Mouse (Mus musculus) CH12.LX (cell line): Measurements from ENCODE around the gene Prpf19. TPM values are rescaled to one million over a fixed set of nuclear protein-coding genes. Genes with fewer than 3 reads are reported as not detected.

Experiments
- DNase-seq: peaks from one replicate; pipeline ENCODE4 v3.0.0-alpha.2; 2013; ENCODE audit errors: extremely low read depth
- H3K27ac ChIP-seq: 2 replicates; pipeline ENCODE4 v1.5.1; 2012; ENCODE audit warnings: low read depth, mild to moderate bottlenecking, control low read depth, moderate library complexity; ENCODE audit not compliant: insufficient read depth
- H3K27me3 ChIP-seq: replicated peaks from 2 replicates; pipeline ENCODE3; 2012; ENCODE audit warnings: inconsistent platforms
- H3K36me3 ChIP-seq, 2 experiments: replicated peaks in 1 of 2; 2 replicates each; pipeline versions ENCODE3 to v1.6.1; 2012; ENCODE audit warnings: inconsistent platforms in 1 of 2, low read length in 1 of 2, mild to moderate bottlenecking in 1 of 2, mixed read lengths in 1 of 2, moderate library complexity in 1 of 2; ENCODE audit not compliant: control insufficient read depth in 1 of 2, insufficient read depth in 1 of 2
- H3K4me1 ChIP-seq, 2 experiments: 2 replicates each; pipeline ENCODE4 v1.6.1; 2012; ENCODE audit warnings: inconsistent platforms in 1 of 2, moderate library complexity in 1 of 2; ENCODE audit not compliant: insufficient read depth in 2 of 2, control insufficient read depth in 1 of 2
- H3K4me2 ChIP-seq: 2 replicates; pipeline ENCODE4 v1.6.1; 2012; ENCODE audit warnings: low read depth, mild to moderate bottlenecking, control low read depth; ENCODE audit not compliant: poor library complexity, insufficient read depth, severe bottlenecking
- H3K4me3 ChIP-seq, 3 experiments: fragments of 150-350 bp in 1 of 3; sonication (generic) in 1 of 3; replicated peaks in 1 of 3; 2 replicates each; pipeline versions ENCODE3 to v1.5.1; 2011 to 2012; ENCODE audit warnings: low read depth in 2 of 3, low read length in 2 of 3, mild to moderate bottlenecking in 2 of 3, moderate library complexity in 2 of 3, control low read depth in 1 of 3, improper control_type of control experiment in 1 of 3, inconsistent platforms in 1 of 3, mixed read lengths in 1 of 3; ENCODE audit not compliant: poor library complexity in 1 of 3
- H3K79me2 ChIP-seq: replicated peaks from 2 replicates; pipeline ENCODE4 v1.6.1; 2012; ENCODE audit warnings: mild to moderate bottlenecking, moderate library complexity; ENCODE audit not compliant: control insufficient read depth, poor library complexity, insufficient read depth, severe bottlenecking; ENCODE audit errors: extremely low read depth
- H3K9ac ChIP-seq: 2 replicates; pipeline ENCODE4 v1.6.1; 2012; ENCODE audit warnings: low read depth, mild to moderate bottlenecking, control low read depth, moderate library complexity; ENCODE audit not compliant: insufficient read depth
- H3K9me3 ChIP-seq: replicated peaks from 2 replicates; pipeline ENCODE3; 2012; ENCODE audit warnings: low read length, inconsistent platforms, mixed read lengths
- BHLHE40 ChIP-seq: IDR thresholded peaks from 2 replicates; pipeline ENCODE4 v1.6.1; 2011; ENCODE audit warnings: mild to moderate bottlenecking, low read depth, low read length, improper control_type of control experiment
- CHD1 ChIP-seq: IDR thresholded peaks from 2 replicates; pipeline ENCODE4 v1.6.1; 2012; ENCODE audit warnings: low read depth, low read length, improper control_type of control experiment, inconsistent platforms
- CTCF ChIP-seq, 2 experiments: IDR thresholded peaks in 1 of 2; conservative IDR thresholded peaks in 1 of 2; 2 replicates each; pipeline ENCODE4 v1.5.1; 2011 to 2012; ENCODE audit warnings: low read depth in 2 of 2, low read length in 2 of 2, improper control_type of control experiment in 1 of 2, inconsistent platforms in 1 of 2, mild to moderate bottlenecking in 1 of 2, moderate library complexity in 1 of 2
- E2F4 ChIP-seq: IDR thresholded peaks from 2 replicates; pipeline ENCODE4 v1.6.1; 2011; ENCODE audit warnings: low read depth, low read length, improper control_type of control experiment; ENCODE audit not compliant: insufficient replicate concordance
- ELF1 ChIP-seq: IDR thresholded peaks from 2 replicates; pipeline ENCODE4 v1.6.1; 2014; ENCODE audit warnings: low read depth, mild to moderate bottlenecking, inconsistent platforms, low read length, improper control_type of control experiment
- EP300 ChIP-seq: IDR thresholded peaks from 2 replicates; pipeline ENCODE4 v1.6.1; 2011; ENCODE audit warnings: low read length, improper control_type of control experiment
- GABPA ChIP-seq: IDR thresholded peaks from 2 replicates; pipeline ENCODE4 v1.6.1; 2012; ENCODE audit warnings: low read depth, low read length, improper control_type of control experiment, inconsistent platforms; ENCODE audit not compliant: insufficient replicate concordance
- IRF4 ChIP-seq: IDR thresholded peaks from 2 replicates; pipeline ENCODE4 v1.6.1; 2014; ENCODE audit warnings: low read depth, mild to moderate bottlenecking, inconsistent platforms, low read length, improper control_type of control experiment
- JUN ChIP-seq: IDR thresholded peaks from 2 replicates; pipeline ENCODE4 v1.6.1; 2011; ENCODE audit warnings: low read depth, mild to moderate bottlenecking, low read length, improper control_type of control experiment, moderate library complexity; ENCODE audit not compliant: insufficient read depth
- JUND ChIP-seq: conservative IDR thresholded peaks from 2 replicates; pipeline ENCODE4 v1.6.1; 2011; ENCODE audit warnings: low read depth, low read length, improper control_type of control experiment
- MAX ChIP-seq: IDR thresholded peaks from 2 replicates; pipeline ENCODE4 v1.6.1; 2011; ENCODE audit warnings: low read length, improper control_type of control experiment
- MEF2A ChIP-seq: IDR thresholded peaks from 2 replicates; pipeline ENCODE4 v1.6.1; 2014; ENCODE audit warnings: low read depth, mild to moderate bottlenecking, inconsistent platforms, low read length, improper control_type of control experiment, borderline replicate concordance
- MXI1 ChIP-seq: IDR thresholded peaks from 2 replicates; pipeline ENCODE4 v1.6.1; 2011; ENCODE audit warnings: mild to moderate bottlenecking, low read depth, low read length, improper control_type of control experiment
- MYC ChIP-seq: IDR thresholded peaks from 2 replicates; pipeline ENCODE4 v1.6.1; 2011; ENCODE audit warnings: low read depth, mild to moderate bottlenecking, improper control_type of control experiment, low read length
- NRF1 ChIP-seq: IDR thresholded peaks from 2 replicates; pipeline ENCODE4 v1.6.1; 2014; ENCODE audit warnings: low read depth, mild to moderate bottlenecking, inconsistent platforms, low read length, improper control_type of control experiment, moderate library complexity
- PAX5 ChIP-seq: IDR thresholded peaks from 2 replicates; pipeline ENCODE4 v1.6.1; 2012; ENCODE audit warnings: low read length, inconsistent platforms, mixed read lengths
- POLR2A ChIP-seq: IDR thresholded peaks from 2 replicates; pipeline ENCODE4 v1.6.1; 2011; ENCODE audit warnings: low read depth, mild to moderate bottlenecking, improper control_type of control experiment, low read length
- POLR2AphosphoS2 ChIP-seq: IDR thresholded peaks from 2 replicates; pipeline ENCODE4 v1.6.1; 2011; ENCODE audit warnings: low read depth, low read length, improper control_type of control experiment
- RCOR1 ChIP-seq: conservative IDR thresholded peaks from 2 replicates; pipeline ENCODE4 v1.6.1; 2012; ENCODE audit warnings: low read depth, mild to moderate bottlenecking, inconsistent platforms, low read length, improper control_type of control experiment
- SIN3A ChIP-seq: IDR thresholded peaks from 2 replicates; pipeline ENCODE4 v1.6.1; 2012; ENCODE audit warnings: low read length, improper control_type of control experiment, inconsistent platforms
- SMC3 ChIP-seq: IDR thresholded peaks from 2 replicates; pipeline ENCODE4 v1.6.1; 2011; ENCODE audit warnings: low read depth, low read length, improper control_type of control experiment
- TCF12 ChIP-seq: IDR thresholded peaks from 2 replicates; pipeline ENCODE4 v1.6.1; 2014; ENCODE audit warnings: low read depth, mild to moderate bottlenecking, inconsistent platforms, low read length, improper control_type of control experiment
- UBTF ChIP-seq: IDR thresholded peaks from 2 replicates; pipeline ENCODE4 v1.6.1; 2012; ENCODE audit warnings: low read depth, mild to moderate bottlenecking, inconsistent platforms, low read length, improper control_type of control experiment, moderate library complexity
- USF1 ChIP-seq: IDR thresholded peaks from 2 replicates; pipeline ENCODE4 v1.6.1; 2014; ENCODE audit warnings: low read depth, mild to moderate bottlenecking, inconsistent platforms, low read length, improper control_type of control experiment
- USF2 ChIP-seq: conservative IDR thresholded peaks from 2 replicates; pipeline ENCODE4 v1.6.1; 2011; ENCODE audit warnings: low read depth, low read length, improper control_type of control experiment
- ZC3H11A ChIP-seq: IDR thresholded peaks from 2 replicates; pipeline ENCODE4 v1.6.1; 2012; ENCODE audit warnings: low read depth, mild to moderate bottlenecking, inconsistent platforms, low read length, improper control_type of control experiment
- dilution Hi-C: fragments of 300-500 bp; cut with MboI; formaldehyde crosslinking; loops from 2 replicates; pipeline ENCODE4 v1.14.3; 2020; ENCODE audit warnings: low sequenced_read_pairs; ENCODE audit not compliant: extremely low pct_unique_long_range_greater_than_20kb, extremely low pct_ligation_motif_present
- in situ Hi-C: fragments of 300-500 bp; cut with MboI; formaldehyde crosslinking; loops from 3 replicates; pipeline ENCODE4 v1.14.3; 2019; ENCODE audit warnings: low sequenced_read_pairs, low pct_ligation_motif_present, low pct_unique_long_range_greater_than_20kb, mixed read lengths
- polyA plus RNA-seq: library from polyadenylated mRNA; unstranded; fragments of >175 nt; gene quantifications from 2 replicates; pipeline ENCODE4 v1.2.1, GENCODE M21; 2012; ENCODE audit warnings: low read depth; ENCODE audit not compliant: insufficient read length
- total RNA-seq, 2 experiments: library from RNA; depleted of rRNA; stranded (reverse); fragments of 300-350 nt in 1 of 2; fragments of >200 nt in 1 of 2; gene quantifications; 2 replicates each; pipeline ENCODE4 v1.2.3; 2012 to 2014

The Prpf19 gene
- total and polyA plus RNA-seq, 3 experiments, result 115 to 357 (median 355) TPM

DNA sequence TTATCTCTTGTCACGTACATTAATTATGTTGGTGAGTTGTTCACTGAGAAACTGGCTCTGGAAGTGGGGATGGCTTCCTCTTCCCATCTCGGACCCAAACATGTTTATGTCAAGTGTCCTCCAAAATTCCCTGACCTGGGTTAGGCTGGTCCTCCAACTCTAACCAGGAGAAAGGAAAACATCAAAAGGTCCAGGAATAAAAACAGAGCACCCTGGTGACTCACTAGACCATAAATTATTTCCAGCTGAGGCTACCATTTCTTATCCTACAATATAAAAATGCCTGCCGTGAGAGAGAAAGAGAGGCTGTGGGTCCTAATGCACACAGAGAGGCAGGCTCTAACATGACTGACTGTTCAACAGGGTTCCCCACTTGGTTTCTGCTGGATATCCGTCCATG lies 29.2 kb downstream of the Prpf19 start:
- peaks cover 0 to 15% of the 10 kb centered on the region in 2 experiments; a peak in 2 of 4 replicates for H3K4me1 ChIP-seq
- dilution Hi-C loops (no loop called here), in situ Hi-C loops (no loop called here)
- peaks cover 2% of the 10 kb centered on the region for H3K27me3 ChIP-seq
- H3K9ac ChIP-seq, result no peak overlapping the region
- no peak overlapping the region for H3K4me3 ChIP-seq
- H3K9me3 ChIP-seq, result no peaks in the 10 kb centered on the region
- no peaks in the 10 kb centered on the region for H3K79me2 ChIP-seq
- TF ChIP-seq SIN3A, result no peak
- TF ChIP-seq MAX, result no peak
- TF ChIP-seq GABPA, result no peak
- TF ChIP-seq SMC3, result no peak
- no peak for TF ChIP-seq NRF1
- no peak for TF ChIP-seq BHLHE40
- no peak for TF ChIP-seq E2F4
- TF ChIP-seq CTCF (conservative IDR thresholded peaks at IDR 0.05 in 1 of 2, IDR thresholded peaks at IDR 0.05 in 1 of 2; ENCODE audit: low read depth in 2 of 2, low read length in 2 of 2), result no peak
- TF ChIP-seq USF1, result no peak
- no peak for TF ChIP-seq MXI1
- TF ChIP-seq TCF12, result no peak
- TF ChIP-seq MYC, result no peak
- no peak for TF ChIP-seq EP300
- TF ChIP-seq POLR2A, result no peak
- no peak for TF ChIP-seq USF2
- no peak for TF ChIP-seq ELF1
- no peak for DNase-seq
- no peak overlapping the region for H3K4me2 ChIP-seq
- no peaks in the 10 kb centered on the region for H3K36me3 ChIP-seq
- H3K27ac ChIP-seq, result no peak overlapping the region

DNA sequence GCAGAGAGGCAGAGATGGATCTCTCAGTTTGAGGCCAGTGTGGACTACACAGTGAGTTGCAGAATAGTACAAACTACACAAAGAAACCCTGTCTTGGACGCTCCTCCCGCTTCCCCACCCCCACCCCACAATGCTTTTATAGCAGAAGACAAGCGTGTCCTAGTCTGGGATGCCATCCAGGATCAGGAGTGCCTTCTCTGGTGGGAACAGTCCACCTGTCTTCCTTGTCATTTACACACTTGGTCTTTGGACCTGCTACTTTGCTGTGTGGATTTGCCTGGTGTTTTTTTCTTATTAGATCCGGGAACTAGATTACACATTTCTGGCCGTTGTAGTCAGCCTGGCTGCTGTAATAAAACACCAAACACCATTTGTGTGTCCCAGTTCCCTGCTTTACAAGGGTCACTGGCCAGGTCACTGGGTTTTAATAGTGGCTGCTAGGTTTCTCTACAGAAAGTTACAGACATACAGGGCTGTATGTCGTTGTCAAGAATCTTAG lies 31.1 kb downstream of the Prpf19 start:
- H3K4me1 ChIP-seq, result peaks cover 3 to 12% of the 10 kb centered on the region in 2 experiments; a peak in 3 of 4 replicates
- in situ Hi-C loops (no loop called here), dilution Hi-C loops (no loop called here)
- no peaks in the 10 kb centered on the region for H3K36me3 ChIP-seq
- H3K27me3 ChIP-seq, result peaks cover 2% of the 10 kb centered on the region
- peaks cover under 1% of the 10 kb centered on the region for H3K9me3 ChIP-seq
- no peak overlapping the region for H3K9ac ChIP-seq
- H3K27ac ChIP-seq, result no peak overlapping the region
- H3K4me2 ChIP-seq, result no peak overlapping the region
- no peak overlapping the region for H3K4me3 ChIP-seq
- H3K79me2 ChIP-seq, result no peaks in the 10 kb centered on the region
- DNase-seq, result no peak
- no peak for TF ChIP-seq MXI1
- TF ChIP-seq POLR2AphosphoS2, result no peak
- no peak for TF ChIP-seq PAX5
- no peak for TF ChIP-seq CHD1
- TF ChIP-seq TCF12, result no peak
- TF ChIP-seq GABPA, result no peak
- no peak for TF ChIP-seq MEF2A
- TF ChIP-seq ZC3H11A, result no peak
- TF ChIP-seq JUN, result no peak
- no peak for TF ChIP-seq RCOR1
- no peak for TF ChIP-seq JUND
- TF ChIP-seq MAX, result no peak
- TF ChIP-seq EP300, result no peak
- no peak for TF ChIP-seq USF1
- TF ChIP-seq USF2, result no peak
- no peak for TF ChIP-seq E2F4
- TF ChIP-seq IRF4, result no peak
- no peak for TF ChIP-seq UBTF
- no peak for TF ChIP-seq POLR2A
- TF ChIP-seq NRF1, result no peak
- TF ChIP-seq, all 38 proteins: peak for 0
